Mouse (Mus musculus) adrenal gland, adult 2 months (tissue): ENCODE measurements around the gene Nsf. TPM values are rescaled to one million over a fixed set of nuclear protein-coding genes. Genes with fewer than 3 reads are reported as not detected.

ENCODE experiments used
- DNase-seq: peaks from one replicate; pipeline ENCODE4 v3.0.0; 2021
- polyA plus RNA-seq: library from polyadenylated mRNA; depleted of rRNA; stranded (reverse); fragments of >200 nt; gene quantifications from 2 replicates; pipeline ENCODE4 v1.2.3, GENCODE M21; 2012
- total RNA-seq, 2 experiments: library from RNA; stranded (reverse); gene quantifications; 2 replicates each; pipeline ENCODE4 v1.2.3; 2021

The Nsf gene
- total and polyA plus RNA-seq, 3 experiments = 86.7 to 180 (median 101) TPM

DNA sequence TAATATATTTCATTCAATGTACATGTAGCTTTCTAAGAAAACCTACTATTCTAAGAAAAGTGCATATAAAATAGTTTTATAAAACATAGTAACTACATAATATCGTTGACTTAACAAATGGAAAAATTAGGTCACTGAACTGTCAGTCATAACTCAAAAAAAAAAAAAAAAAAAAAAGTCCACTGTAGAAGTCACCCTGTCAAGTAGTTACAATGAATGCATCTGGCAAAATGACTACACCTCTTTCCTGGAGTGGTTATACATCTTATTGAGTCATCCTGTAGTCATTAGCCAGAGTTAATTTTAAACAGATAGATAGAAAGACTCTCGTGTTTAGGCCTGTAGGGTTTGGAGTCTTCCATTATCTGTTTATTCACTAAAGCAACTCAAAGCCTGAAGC, 114.9 kb downstream of the Nsf start:
- no peak for DNase-seq

DNA sequence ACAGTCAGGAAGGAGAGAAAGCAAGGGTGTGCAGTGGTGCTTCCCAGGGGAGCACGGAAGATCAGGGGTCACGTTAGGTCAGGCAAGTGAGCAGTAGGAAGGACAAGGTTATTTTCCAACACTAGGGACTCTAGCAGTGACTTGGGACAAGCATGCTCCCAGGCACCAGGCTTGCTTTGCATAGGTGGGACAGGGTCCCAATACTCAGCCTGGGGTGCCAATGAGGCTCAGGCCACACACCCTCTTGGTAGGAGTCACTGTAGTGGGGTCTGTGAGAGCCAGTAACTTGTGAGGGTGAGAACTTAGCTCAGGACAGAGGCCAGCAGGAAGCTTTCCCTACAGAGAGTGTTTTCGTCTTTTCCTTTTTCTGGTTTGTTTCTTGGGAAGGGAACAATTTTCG, 121.5 kb downstream of the Nsf start:
- no peak for DNase-seq

DNA sequence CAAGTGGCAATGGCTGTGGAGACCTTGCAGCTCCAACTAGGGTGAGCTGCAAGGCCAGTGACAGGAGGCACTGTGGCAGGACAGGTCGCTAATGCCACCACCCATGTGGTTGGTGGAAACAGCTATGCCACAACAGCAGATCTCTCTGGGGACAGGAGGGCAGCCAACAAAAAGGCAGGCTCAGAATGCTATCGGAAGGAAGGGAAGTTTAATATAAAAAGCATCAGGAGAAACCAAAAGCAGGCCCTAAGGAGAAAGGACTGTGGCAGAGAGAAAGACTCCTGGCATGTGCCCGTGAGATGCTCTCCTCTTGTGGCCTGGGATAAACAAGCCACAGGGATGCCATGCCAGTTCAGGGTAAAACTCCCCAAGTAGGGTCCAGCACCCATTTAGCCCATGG, 122.1 kb downstream of the Nsf start:
- no peak for DNase-seq

DNA sequence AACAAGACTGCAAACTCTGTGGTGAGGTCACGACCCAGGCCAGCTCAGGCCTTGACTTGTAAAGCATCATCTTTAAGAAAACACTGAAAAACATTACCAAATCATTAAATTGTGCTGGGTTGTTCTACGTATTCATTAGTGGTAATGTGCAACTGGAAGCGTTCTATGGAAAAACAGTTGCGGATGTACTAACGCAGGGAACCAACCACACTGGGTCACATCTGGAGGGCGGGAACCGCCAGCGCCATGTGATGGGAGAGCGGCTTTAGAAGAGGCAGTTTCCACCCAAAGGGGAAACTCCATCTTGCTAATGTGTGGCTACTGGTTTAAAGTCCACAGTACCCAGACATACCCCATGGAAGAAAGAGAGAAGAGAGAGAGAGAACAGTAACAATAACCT, 123.4 kb downstream of the Nsf start:
- DNase-seq = no peak

DNA sequence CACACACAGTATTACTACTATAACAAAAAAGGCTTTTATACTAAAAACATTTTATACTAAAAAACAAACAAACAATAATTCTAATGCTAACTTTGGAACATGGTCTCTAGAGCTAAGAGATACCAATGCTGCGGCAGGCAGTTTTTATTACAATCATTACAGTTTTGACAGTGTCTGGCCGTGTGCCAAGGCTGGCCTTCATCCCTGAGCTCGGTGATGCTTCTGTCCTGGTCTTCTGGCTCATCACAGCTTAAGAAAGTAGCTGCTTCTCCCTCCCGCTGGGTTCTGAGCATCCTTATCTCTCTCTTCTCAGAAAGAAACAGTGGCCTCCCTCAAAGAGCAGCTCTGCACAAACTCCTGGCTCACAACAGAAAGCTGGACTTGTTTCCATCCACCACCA, 123.9 kb downstream of the Nsf start:
- DNase-seq = peak; percentile 62

DNA sequence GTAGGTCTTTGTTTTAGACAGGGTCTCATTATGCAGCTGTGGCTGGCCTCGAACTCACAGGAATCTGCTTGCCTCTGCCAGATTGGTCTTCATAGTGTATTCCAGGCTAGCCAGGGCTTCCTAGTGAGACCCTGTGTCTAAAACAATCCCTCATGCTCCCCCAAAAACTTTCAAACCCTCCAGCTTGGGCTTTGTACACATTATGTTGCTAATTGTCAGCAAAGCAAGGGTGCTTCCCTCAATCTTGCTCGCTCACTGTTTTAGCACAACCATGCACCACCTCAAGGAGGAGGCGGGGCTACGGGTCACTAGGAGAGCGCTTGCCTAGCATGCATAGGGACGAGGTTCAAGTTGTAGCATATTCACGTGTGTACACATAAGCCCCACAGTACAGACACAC, 125.0 kb downstream of the Nsf start:
- DNase-seq = peak; percentile 29

DNA sequence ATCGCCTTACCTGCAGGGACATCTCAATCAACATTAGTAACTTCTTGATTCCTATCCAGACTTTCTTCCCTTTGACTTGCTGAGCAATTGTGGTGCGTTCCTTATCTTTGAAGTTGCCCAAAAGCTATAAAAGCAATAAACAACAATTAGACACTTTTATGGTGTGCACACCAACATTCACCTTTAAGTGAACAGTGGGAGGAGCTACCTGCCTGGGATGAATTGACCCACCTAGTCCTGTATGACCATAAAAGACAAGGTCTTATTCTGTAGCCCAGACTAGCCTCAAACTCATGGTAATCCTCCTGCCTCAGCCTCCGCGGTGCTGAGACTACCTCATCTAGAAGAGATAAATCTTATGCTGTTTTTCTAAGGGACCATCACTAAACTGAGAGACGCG, 126.7 kb downstream of the Nsf start:
- DNase-seq = no peak

DNA sequence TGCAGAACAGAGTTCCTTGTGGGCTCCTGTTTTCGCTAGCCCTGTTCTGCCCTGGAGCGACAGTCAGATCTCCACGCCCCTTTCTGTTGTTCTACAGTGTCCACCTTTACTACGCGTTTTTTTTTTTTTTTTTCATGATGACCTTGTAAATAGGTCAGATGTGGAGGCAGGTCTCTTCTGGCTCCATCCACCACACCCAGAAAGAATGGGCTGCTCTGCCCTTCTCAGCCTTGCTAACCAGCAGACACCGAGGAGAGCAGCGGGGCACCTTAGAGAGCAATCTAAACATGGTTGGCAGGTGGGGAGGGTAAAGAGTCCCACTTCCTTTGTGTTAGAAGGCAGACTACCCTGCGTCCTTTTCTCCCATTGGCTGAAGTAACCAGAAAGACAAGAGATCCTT, 137.1 kb downstream of the Nsf start:
- no peak for DNase-seq

DNA sequence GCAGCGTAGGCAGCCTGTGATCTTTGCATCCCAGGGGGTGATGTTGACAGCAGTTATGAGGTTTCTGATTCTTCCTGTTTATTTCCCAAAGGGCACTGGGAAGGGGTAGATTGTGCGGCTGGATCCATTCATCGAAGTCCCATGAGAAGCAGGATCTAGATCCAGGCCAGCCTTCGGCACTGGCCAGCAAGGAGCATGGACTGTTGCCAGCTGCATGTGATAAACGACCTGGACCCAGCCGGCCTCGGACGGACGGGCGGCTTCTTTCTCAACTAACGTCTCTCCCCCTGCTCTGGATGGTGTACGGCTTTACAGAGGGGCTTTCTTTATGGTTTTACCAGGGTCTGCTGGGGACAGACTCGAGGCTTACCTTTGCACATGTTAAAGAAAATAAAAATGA, 137.9 kb downstream of the Nsf start:
- peak; percentile 67 for DNase-seq

DNA sequence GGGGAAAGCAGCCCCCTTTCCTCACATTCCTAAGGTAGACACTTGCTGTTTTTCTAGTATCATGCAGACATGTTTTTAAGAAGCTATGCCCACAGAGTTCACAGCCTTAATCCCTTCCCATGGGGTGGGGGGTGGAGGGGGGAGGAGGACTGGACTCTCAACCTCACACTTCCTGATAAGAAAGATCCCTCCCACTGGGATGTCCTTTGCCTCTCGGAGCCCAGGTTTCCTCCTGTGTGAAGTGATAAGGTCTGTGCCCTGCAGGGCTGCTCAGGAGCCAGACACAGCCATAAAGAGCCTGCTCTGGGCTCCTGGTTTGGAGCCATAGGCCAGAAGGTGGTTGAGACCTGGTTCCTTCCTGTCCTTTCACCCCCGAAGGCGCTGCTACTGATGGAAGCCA, 139.0 kb downstream of the Nsf start:
- no peak for DNase-seq

DNA sequence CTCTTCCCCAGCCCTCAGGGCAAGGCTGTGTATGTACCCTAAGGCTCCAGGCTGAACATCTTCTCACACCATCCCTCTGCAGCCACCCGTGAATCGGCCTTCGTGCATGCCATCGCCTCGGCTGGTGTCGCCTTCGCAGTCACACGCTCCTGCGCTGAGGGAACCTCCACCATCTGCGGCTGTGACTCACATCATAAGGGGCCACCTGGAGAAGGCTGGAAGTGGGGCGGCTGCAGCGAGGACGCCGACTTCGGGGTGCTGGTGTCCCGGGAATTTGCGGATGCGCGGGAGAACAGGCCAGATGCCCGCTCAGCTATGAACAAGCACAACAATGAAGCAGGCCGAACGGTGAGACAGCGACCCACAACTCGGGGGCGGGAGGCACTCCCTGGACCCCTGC, 142.6 kb downstream of the Nsf start:
- no peak for DNase-seq

DNA sequence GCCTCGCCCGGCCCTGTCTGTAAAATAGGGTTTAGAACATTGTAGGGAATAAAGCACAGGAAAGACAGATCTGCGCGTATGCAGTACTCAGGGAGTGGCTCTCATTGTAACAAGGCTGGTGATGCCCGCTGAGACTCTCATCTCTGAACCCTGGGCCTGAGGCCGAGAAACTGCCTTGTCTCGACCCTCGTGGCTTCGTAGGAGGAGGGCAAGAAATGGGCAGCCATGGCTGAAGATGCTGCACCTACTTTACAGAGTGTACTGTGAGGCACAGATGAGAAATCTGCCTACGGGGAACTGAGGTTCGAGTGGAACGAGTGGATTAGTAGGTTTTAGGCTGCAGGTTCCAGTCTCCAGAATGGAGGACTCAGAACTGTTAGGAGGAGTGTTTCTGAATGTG, 143.2 kb downstream of the Nsf start:
- no peak for DNase-seq

DNA sequence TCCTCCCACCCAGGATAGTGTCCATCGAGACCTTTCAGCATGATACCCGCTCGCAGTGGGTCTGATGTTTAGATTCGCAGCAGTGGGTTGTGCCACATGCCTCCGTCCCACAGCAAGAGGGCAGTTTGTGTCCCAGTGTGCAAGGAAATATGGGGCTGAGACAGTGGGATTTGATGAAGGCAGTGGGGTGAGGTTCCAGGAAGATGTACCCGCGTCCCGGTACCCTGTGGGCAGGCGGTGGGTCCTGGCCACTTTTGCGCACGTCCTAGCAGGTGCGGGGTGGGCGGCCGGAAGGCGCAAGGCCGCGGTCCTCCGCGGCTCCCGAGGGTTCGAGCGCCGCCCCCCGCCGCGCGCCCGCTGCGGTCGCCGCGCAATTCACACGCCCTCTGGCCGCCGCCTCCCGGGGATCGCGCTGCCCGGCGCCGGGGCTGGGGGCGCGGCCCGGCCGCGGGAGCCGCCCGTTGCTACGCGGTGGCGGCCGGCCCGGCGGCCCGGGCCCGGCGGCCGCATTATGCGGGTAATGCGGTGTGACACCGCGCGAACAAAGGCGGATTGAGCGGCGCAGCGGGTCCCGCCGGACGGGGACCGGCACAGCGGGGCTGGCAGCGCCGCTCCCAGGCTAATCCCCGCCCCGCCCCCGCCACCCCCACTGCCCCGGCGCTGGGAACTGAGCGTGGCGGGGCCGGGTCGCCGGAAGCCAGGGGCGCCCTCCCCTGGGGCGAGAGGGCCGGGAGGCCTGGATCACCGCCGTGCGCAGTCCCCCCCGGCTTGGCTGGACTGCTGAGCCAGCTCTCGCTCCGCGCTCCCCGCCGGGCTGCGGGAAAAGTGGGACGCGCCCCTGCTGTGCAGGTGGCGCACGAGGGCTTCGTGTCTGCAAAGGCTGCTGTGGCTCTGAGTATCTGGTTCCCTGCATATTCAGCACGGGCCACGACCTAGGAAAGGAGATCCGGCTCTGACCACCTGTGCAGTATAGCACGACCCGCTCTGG, 144.0 kb downstream of the Nsf start:
- peak; percentile 56 for DNase-seq

DNA sequence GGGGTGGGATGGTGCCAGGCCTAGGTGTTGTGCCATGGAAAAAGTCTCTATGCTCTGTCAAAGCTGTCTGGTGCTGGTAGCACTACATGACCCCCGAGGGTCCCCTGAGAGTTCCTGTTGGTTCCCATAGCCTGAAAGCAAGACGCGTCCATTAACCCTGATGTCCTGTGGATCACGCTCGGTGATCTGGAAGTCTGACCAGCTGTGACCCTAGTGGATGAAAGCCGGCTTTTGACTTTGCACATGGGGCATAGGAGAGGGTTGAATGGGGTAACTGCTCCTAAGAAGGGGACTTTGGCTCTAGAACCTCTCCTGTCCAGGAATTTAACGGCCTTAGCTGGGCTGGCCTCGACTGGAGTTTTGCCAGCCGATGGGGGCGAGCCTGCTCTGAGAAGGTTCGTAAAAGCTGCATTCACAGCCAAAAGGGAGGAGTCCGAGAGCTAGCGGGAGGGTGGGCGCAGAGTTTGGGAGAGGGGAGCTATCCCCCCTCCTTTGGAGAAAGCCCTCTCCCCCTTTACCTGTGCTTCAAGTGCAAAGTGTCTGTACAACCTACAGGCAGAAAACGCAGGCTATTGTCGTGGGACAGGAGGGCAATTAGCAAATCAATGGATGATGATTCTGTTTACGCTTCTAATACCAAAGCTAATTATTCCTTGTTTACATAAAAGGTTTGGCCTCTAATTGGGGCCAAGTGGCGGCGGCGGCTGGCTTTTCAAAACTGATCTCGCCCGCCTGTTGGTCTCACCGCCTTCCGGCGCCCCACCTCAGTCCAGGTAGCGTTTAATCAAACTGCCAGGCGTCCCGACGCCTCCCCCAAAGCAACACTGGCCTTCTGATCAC, 144.9 kb downstream of the Nsf start:
- DNase-seq = no peak

DNA sequence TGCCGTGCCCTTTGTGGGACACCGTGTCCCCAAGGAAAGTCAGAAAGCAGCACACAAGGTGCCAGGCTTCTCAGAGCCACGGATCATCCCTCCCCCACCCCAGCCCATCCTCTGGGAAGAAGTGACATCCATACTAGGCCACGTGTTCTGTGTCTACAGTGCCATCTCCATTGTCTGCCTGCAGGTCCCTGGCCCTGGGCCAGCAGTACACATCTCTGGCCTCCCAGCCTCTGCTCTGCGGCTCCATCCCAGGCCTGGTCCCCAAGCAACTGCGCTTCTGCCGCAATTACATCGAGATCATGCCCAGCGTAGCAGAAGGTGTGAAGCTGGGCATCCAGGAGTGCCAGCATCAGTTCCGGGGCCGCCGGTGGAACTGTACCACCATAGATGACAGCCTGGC, 145.9 kb downstream of the Nsf start:
- DNase-seq = no peak

DNA sequence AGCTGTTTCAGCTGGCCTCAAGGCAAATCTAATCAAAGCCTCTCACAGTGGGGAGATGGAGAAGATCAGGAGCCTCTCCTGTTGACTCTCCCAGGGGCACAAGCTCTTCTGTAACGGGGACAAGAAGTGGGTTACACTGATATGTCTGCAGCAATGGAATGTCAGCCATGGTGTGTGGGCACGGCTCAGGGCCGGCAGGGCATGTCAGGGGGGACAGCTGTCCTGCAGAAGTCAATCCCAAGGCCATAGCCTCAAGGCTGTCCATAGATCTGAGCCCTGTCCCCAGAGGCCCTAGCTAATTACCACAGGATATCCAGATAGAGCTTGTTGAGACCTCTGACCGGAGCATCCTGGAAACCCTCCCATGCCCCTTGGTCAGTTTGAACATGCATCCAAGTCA, 149.1 kb downstream of the Nsf start:
- no peak for DNase-seq

DNA sequence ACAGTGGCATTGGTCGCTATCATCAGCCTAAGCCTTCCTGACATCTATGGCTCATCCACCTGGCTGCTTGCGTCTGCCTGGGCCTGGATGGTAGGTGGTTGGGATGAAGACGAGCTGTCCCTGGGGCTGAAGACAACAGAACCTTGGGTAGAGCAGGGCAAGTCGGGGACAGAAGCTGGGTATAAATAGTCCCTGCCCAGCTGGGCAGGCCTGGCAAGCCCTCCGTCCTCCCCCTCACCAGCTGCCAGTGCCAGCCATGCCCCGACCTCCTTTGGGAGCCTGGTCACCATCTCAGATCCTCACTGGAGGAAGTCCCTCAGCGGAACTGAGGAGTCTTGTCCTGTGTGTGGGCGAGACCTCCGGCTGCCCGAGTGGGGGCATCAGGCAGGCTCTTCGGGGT, 149.7 kb downstream of the Nsf start:
- DNase-seq = no peak

DNA sequence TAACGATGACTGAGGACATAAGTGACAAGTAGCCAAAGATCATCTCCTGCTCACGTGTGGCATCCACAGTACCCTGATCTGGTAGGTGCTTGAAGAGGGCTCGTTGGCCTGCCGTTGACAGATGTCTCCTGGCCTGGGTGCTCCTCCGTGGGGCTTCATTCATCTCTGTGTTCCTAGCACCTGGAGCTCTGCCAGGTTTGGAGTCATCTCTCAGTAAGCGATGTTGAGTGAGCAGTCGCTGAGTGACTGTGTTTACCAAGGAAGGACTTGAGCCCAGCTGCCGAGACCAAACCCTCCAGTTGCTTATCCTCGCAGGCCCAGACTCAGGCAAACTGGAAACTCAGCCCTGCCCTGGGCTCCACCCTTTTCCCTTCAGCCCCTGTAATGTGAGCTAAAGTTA, 152.7 kb downstream of the Nsf start:
- DNase-seq = peak; percentile 23

DNA sequence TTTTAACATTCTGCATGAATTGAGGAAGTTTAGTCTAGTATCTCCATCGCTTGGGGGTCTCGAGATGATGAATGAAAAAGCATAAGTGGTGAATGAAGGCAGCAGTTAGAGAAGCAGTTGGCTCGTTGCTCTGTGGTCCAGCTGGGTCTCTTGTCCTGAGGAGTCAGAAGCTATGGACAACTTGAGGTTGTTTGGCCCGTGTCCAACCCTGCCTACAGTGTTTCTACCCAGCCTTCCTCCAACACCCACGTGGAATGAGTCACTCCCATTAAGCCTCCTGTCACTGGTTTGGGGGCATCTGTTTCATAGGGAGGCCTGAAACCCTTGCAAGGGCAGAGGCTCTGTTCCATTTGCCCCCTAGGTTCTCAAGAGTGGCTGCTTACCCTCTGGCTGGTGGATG, 163.9 kb downstream of the Nsf start:
- DNase-seq = no peak

DNA sequence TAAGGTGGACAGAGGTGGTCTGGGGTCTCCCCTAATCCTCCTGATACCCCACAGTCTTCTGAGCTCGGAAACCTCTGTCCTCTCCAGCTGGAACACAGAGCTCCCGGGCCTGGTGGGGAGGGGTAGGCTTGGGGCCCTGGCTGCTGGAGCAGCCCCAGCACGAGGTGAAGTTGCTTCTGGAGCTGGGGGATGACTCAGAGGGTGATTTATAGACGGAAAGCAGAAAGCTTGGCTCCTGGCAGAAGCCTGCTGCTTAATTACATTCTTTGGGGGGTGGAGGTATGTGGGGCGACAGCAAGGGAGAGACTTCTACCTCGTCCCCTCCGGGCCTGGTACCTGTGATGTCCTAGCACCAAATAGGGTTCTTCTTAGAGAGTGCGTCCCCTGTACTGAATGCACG, 173.7 kb downstream of the Nsf start:
- DNase-seq = peak; percentile 76

DNA sequence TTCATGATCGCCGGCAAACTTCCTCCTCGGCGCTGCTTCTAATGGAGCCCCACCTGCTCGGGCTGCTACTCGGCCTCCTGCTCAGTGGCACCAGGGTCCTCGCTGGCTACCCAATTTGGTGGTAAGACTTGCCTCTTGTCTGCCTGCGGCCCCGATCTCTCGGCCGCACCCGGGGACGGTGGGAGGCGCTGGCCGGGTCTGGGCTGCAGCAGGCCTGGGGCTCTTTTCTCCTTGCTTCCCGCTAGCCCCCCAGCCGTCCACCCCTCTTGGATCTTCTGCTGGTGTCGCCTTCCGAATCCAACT, 179.7 kb downstream of the Nsf start:
- DNase-seq = no peak

DNA sequence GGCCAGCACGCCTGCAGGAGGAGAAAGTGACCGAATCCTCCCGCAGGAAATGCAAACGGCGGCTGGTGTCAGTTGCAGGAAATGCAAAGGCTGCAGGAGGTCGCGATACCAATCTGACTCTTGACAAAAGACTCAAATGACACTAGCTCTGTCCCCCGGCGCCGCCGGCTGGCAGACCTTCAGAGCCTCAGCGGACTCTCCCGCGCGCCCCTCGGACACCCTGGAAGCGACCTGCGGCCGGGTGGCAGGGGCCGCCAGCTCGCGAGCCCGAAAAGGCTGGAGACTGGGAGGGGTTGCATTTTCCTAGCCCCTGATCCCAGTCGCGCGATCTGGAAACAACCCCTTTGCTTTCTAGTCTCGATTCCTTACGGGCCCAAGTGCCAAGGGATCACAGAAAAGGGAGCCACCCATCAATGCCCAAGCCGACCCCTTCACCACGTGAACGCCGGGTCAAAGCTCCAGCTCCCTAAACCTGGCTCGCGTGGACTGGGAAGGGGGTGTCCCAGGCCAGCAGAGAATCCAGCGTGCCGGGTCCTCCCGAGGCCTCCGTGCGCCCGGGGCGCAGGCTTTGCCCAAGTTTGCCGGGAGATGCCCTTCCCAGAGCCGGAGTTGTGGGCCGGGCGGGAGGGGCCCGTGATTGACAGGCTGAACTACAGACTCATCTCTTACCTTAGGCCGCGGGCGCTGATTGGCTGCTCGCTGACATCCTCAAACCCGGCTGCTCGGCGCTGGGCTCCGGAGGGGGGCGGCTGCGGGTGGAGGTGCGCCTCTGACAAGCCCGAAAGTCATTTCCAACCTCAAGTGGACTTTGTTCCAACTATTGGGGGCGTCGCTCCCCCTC, 180.2 kb downstream of the Nsf start, which contains the start of gene Wnt3:
TSS of gene Wnt3 (plus strand) at position 764 of the 841 bp plus-strand sequence.
- DNase-seq = peak; percentile 25
